Mouse (Mus musculus) embryonic facial prominence, embryonic 11.5 days (tissue): ENCODE results near the gene Shroom1. TPM values are rescaled to one million over a fixed set of nuclear protein-coding genes. Genes with fewer than 3 reads are reported as not detected.
A peak's percentile ranks its signal among the peaks of the same experiment; 100 is the strongest.

Source experiments
- ATAC-seq: fragments of 200-750 bp; cut with Nextera tagmentation; replicated peaks from 2 replicates; pipeline ENCODE4 v1.8.0; 2017; ENCODE audit warnings: low read depth; ENCODE audit not compliant: insufficient number of reproducible peaks, low FRiP score, low TSS enrichment
- DNase-seq: peaks from one replicate; pipeline ENCODE4 v3.0.0-alpha.2; 2015; ENCODE audit warnings: low spot score
- H3K27ac ChIP-seq: fragments of 300-500 bp; sonication (generic); replicated peaks from 2 replicates; pipeline ENCODE4 v1.5.1; 2014; ENCODE audit warnings: mild to moderate bottlenecking, low read depth, low read length, control low read depth
- H3K27me3 ChIP-seq: fragments of 300-500 bp; sonication (generic); 2 replicates; pipeline ENCODE4 v1.6.1; 2014; ENCODE audit warnings: mild to moderate bottlenecking, low read length, moderate library complexity, mixed read lengths; ENCODE audit not compliant: control insufficient read depth, insufficient read depth
- H3K36me3 ChIP-seq: fragments of 300-500 bp; sonication (generic); replicated peaks from 2 replicates; pipeline ENCODE4 v1.6.1; 2014; ENCODE audit warnings: low read depth, mild to moderate bottlenecking, low read length, moderate library complexity, mixed read lengths; ENCODE audit not compliant: control insufficient read depth, insufficient read depth
- H3K4me1 ChIP-seq: fragments of 300-500 bp; sonication (generic); 2 replicates; pipeline ENCODE4 v1.6.1; 2014; ENCODE audit warnings: low read length, mixed read lengths; ENCODE audit not compliant: control insufficient read depth, insufficient read depth
- H3K4me2 ChIP-seq: fragments of 300-500 bp; sonication (generic); 2 replicates; pipeline ENCODE4 v1.6.1; 2014; ENCODE audit warnings: low read depth, mild to moderate bottlenecking, control low read depth, low read length, moderate library complexity
- H3K4me3 ChIP-seq: fragments of 300-500 bp; sonication (generic); 2 replicates; pipeline ENCODE4 v1.5.1; 2014; ENCODE audit warnings: low read depth, low read length, control low read depth
- H3K9ac ChIP-seq: fragments of 300-500 bp; sonication (generic); replicated peaks from 2 replicates; pipeline ENCODE4 v1.6.1; 2014; ENCODE audit warnings: mild to moderate bottlenecking, control low read depth, low read length
- H3K9me3 ChIP-seq: fragments of 300-500 bp; sonication (generic); replicated peaks from 2 replicates; pipeline ENCODE4 v1.6.1; 2016; ENCODE audit warnings: mild to moderate bottlenecking, low read length, inconsistent platforms, mixed read lengths; ENCODE audit not compliant: control insufficient read depth
- WGBS: fragments of 180-500 bp; shearing (Covaris S2); extraction: QIAGEN DNeasy Blood & Tissue Kit; methylation state at CpG from one replicate; pipeline ENCODE4 v1.1.7; 2014; 5-methylcytosine and 5-hydroxymethylcytosine counted together
- polyA plus RNA-seq: library from polyadenylated mRNA; unstranded; fragments of >200 nt; fragmentation: Nextera tagmentation; extraction: Ambion mirVana; gene quantifications from 2 replicates; pipeline ENCODE4 v1.2.1, GENCODE M21; 2014

Gene Shroom1
- polyA plus RNA-seq = 2.3 and 3.3 TPM in 2 replicates

DNA sequence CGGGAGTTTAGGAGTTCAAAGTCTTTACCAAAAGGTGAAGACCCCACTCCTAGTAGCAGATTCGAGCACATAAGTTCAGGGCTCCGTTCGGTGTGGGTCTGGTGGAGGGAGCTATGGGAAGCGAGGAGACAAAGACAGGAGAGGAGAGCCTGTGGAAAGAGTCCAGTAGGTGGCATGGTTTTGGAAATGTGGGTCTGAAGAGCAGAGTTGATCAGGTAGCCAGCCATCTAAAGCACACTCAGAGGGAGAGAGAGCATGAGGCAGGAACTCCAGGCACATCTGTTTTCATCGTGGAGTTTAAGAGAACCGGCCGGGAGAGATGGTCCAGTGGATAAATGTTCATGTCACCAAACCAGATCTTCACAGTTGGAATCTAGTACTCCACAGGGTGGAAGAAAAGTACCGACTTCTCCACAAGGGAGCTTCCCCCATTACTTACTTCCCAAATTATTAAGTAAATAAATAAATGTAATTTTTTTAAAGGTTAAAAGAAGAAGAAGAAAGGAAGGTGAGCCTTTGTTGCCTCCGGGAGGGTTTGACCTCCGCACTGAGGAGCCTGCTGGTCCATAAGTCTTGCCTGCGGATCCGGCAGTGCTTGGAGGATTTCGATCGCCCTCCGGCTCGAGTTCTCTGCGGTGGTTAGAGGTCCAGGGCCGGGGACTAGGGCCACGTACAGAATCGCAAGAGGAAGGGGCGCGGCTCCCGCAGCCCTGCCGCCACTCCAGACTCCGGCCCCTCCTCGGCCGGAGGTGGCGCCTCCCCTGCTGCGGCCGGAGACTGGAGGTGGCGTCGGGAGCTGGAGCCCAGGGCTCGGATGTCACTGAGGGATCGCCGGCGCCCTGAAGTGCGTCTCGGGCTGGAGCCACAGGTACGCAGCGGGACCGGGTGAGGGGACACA is at the start of gene Shroom1, which contains the start of gene Gm10447:
Gene Shroom1, plus strand, starts transcription at position 732 of the 898 bp plus-strand sequence.
Gene Gm10447, minus strand, starts transcription at position 637 of the 898 bp plus-strand sequence.
- Histone ChIP-seq H3K4me1 (no peaks in the 10 kb centered on the region), H3K4me2 (peak within 1 kb of the TSS; percentile 84), H3K9ac (peak within 1 kb of the TSS; percentile 67), H3K4me3 (peak within 1 kb of the TSS; percentile 51), H3K27ac (no peak within 1 kb of the TSS), H3K9me3 (no peaks in the 10 kb centered on the region), H3K27me3 (peaks cover 9% of the 10 kb centered on the region), H3K36me3 (no peaks in the 10 kb centered on the region)
- DNase-seq (peak; percentile 77), ATAC-seq (peak; percentile 77)
- 3% methylated on average over 42 of the region's 42 CpGs for WGBS

DNA sequence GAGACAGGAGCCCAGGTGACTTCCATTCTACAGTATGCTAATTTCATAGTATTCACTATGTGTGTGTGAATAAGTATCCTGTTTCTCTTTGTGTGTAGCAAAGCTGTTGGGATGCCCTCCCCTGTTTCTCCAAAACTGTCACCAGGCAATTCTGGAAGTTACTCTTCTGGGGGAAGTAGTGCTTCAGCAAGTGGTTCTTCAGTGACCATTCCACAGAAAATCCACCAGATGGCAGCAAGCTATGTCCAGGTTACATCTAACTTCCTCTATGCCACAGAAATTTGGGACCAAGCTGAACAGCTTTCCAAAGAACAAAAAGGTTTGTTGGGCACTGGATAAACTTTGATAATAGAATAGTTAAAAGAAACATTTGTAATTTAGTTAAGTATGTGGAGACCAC is 45.3 kb upstream of the Shroom1 start:
- no peak for ATAC-seq

DNA sequence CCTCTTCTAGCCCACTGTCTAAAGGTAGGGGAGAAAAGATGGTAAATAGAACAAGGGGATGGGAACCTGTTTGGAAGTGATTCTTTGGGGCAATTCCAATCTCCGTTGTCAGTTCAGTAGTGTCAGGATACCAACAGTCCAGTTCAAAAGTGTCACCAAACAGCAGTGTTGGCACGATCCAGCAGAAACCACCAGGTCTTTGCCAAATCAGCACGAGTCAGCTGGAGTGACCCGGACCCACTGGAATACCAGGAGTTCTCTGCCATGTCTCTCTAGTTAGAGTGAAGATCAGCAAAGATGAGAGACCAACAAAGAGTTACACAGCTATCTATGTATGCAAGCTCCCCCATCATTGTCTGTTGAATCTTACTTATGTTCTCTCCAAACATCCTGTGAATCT is 43.1 kb upstream of the Shroom1 start:
- H3K9ac ChIP-seq = no peak overlapping the region
- no peak overlapping the region for H3K4me2 ChIP-seq
- peaks cover 10% of the 10 kb centered on the region for H3K36me3 ChIP-seq
- H3K27me3 ChIP-seq = no peaks in the 10 kb centered on the region
- no peaks in the 10 kb centered on the region for H3K4me1 ChIP-seq
- H3K4me3 ChIP-seq = no peak overlapping the region
- H3K9me3 ChIP-seq = no peaks in the 10 kb centered on the region
- DNase-seq (no peak), ATAC-seq (no peak)
- H3K27ac ChIP-seq = no peak overlapping the region
- 95% methylated on average over 4 of the region's 4 CpGs for WGBS

More for the DNA sequence above, 45.3 kb upstream of the Shroom1 start:
- no peaks in the 10 kb centered on the region for H3K27me3 ChIP-seq
- H3K9me3 ChIP-seq = no peaks in the 10 kb centered on the region
- H3K36me3 ChIP-seq = peaks cover 15% of the 10 kb centered on the region
- H3K27ac ChIP-seq = no peak overlapping the region
- peak; percentile 56 for DNase-seq
- H3K4me1 ChIP-seq = no peaks in the 10 kb centered on the region
- H3K9ac ChIP-seq = no peak overlapping the region
- no peak overlapping the region for H3K4me3 ChIP-seq
- no peak overlapping the region for H3K4me2 ChIP-seq

DNA sequence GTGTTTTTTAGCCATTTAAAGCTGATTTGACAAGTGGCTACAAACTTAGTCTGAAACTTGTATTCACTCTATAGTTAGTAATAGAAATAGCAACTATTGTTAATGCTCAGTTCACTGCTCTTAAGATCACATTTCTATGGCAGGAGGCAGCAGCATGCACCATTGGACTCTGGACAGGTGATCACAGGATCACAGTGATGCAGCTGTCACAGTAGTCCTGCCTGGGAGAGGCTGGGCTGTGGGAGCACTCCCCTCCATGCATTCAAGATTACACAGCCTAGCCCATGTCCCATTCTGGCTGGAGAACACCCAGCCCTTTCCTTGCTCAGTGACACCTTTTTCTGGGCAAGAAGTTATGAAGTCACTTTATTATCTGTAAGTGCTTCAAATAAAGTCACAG is 39.0 kb upstream of the Shroom1 start:
- no peak overlapping the region for H3K4me3 ChIP-seq
- no peaks in the 10 kb centered on the region for H3K9me3 ChIP-seq
- no peaks in the 10 kb centered on the region for H3K4me1 ChIP-seq
- H3K27ac ChIP-seq = no peak overlapping the region
- ATAC-seq (no peak), DNase-seq (no peak)
- peaks cover 6% of the 10 kb centered on the region for H3K36me3 ChIP-seq
- no peak overlapping the region for H3K4me2 ChIP-seq
- no peak overlapping the region for H3K9ac ChIP-seq
- no peaks in the 10 kb centered on the region for H3K27me3 ChIP-seq

DNA sequence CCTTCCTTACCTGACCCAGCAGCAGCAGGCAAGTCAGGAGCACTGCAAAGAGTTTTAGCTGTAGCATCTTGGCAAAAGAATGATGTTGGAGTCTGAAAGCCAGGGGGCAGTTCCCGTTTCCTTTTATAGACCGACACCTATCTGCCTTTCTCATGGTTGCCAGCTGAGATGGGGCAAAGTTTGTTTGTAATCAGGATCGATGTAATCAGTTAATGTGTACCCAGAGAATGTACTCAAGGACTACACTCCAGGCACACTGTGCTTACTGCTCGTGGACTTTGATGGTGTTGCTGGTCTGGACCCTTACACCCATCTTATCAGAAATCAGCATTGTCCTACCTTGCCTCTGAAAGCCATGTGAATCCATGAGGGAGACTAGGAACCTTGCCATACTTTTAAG is 34.0 kb upstream of the Shroom1 start, which contains the start of gene Leap2:
Gene Leap2, minus strand, starts transcription at position 135 of the 400 bp plus-strand sequence.
- DNase-seq (no peak), ATAC-seq (no peak)
- WGBS = 95% methylated on average over 4 of the region's 4 CpGs
- no peak within 1 kb of the TSS for H3K4me2 ChIP-seq
- no peaks in the 10 kb centered on the region for H3K9me3 ChIP-seq
- no peaks in the 10 kb centered on the region for H3K4me1 ChIP-seq
- no peak within 1 kb of the TSS for H3K9ac ChIP-seq
- H3K27ac ChIP-seq = no peak within 1 kb of the TSS
- H3K4me3 ChIP-seq = no peak within 1 kb of the TSS
- H3K27me3 ChIP-seq = no peaks in the 10 kb centered on the region
- H3K36me3 ChIP-seq = no peaks in the 10 kb centered on the region; the same call in 1 of the 2 replicates

DNA sequence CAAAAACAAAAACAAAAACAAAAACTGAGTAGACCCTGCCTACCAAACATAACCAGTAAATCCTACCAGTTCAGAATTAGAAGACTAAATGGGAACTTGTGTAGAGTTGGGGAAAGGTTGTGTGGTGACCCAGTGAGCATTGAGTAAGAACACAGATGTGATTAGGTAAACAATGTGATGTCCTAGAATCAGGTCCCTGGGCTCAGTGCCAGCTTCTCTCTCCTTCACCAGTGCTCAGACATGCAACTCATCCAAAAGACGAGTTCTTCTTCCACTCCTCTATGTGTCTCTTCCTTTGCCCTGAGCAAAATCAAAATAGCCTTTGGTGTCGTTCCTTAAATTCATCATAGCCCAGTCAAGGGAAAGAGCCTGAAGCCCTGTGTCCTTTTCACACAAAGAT is 32.2 kb upstream of the Shroom1 start:
- no peak for ATAC-seq
- 84% methylated on average over 2 of the region's 2 CpGs for WGBS

DNA sequence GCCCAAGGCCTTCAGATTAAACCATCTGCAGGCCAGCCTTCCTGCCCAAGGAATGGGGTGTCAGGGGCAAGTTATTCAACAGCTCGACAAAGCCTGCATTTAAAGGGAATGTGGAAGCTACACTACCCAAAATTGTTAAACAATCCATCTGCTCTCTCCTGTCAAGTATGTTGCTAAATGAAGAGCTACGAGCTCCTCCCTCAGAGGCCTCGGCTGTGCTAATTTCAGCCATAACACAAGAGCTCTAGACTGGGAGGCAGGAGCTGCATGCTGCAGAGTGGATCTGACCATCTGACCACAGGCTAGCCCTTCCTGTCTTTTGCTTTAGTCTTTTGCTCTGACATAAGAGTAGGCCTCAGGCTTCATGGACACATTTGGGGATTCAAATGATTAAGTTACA is 31.8 kb upstream of the Shroom1 start:
- DNase-seq (no peak), ATAC-seq (no peak)
- WGBS = 74% methylated on average over 3 of the region's 3 CpGs
- no peaks in the 10 kb centered on the region for H3K27me3 ChIP-seq
- H3K9me3 ChIP-seq = no peaks in the 10 kb centered on the region
- no peak overlapping the region for H3K4me3 ChIP-seq
- H3K9ac ChIP-seq = no peak overlapping the region
- H3K27ac ChIP-seq = no peak overlapping the region
- no peak overlapping the region for H3K4me2 ChIP-seq
- H3K4me1 ChIP-seq = no peaks in the 10 kb centered on the region
- H3K36me3 ChIP-seq = no peaks in the 10 kb centered on the region; the same call in 1 of the 2 replicates

More for the DNA sequence above, 32.2 kb upstream of the Shroom1 start:
- Histone ChIP-seq H3K4me1 (no peaks in the 10 kb centered on the region), H3K9me3 (no peaks in the 10 kb centered on the region), H3K9ac (no peak overlapping the region), H3K27ac (no peak overlapping the region), H3K36me3 (no peaks in the 10 kb centered on the region; the same call in 1 of the 2 replicates), H3K27me3 (no peaks in the 10 kb centered on the region), H3K4me2 (no peak overlapping the region), H3K4me3 (no peak overlapping the region)
- DNase-seq = no peak

DNA sequence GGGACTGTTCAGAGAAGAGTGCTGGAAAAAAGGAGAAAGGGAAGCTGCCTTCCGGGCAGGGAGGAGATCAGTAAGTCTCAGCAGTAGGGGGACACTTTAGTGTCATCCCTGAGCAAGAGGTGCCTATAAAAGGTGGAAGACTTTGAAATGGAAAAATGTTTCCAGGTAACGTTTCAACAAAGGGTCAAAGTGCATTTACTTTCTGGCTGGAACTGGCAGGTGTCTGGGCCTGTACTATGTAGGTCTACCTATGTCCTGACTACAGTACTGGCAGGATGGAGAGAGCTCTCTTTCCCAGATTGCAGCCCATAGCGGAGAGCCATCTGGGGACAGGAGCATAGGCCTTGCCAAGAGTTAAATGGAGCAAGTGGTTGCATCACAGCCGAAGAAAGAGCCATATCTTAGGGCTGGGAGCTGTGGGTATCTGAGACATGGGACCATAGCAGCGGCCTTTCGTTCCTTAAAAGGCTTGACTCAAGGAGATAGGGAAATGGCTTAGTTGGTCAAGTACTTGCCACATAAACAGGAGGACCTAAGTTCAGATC is 31.2 kb upstream of the Shroom1 start:
- Histone ChIP-seq H3K4me2 (no peak overlapping the region), H3K4me3 (no peak overlapping the region), H3K27ac (no peak overlapping the region), H3K27me3 (no peaks in the 10 kb centered on the region), H3K36me3 (no peaks in the 10 kb centered on the region), H3K4me1 (no peaks in the 10 kb centered on the region), H3K9me3 (no peaks in the 10 kb centered on the region), H3K9ac (no peak overlapping the region)
- no peak for DNase-seq
- WGBS = 80% methylated on average over 6 of the region's 6 CpGs
- ATAC-seq = no peak
